Mouse (Mus musculus) MEL (cell line): ENCODE measurements around the gene Psmb7. TPM values are rescaled to one million over a fixed set of nuclear protein-coding genes. Genes with fewer than 3 reads are reported as not detected.

Source experiments
- DNase-seq: peaks from one replicate; pipeline ENCODE4 v3.0.0; 2011; ENCODE audit warnings: low read depth, low spot score
- H3K27ac ChIP-seq: 2 replicates; pipeline ENCODE4 v1.5.1; 2012; ENCODE audit warnings: low read depth, mild to moderate bottlenecking, control low read depth, low read length, moderate library complexity; ENCODE audit not compliant: control insufficient read depth
- H3K27me3 ChIP-seq, 2 experiments: fragments of 150-350 bp in 1 of 2; sonication (generic) in 1 of 2; 2 replicates each; pipeline ENCODE4 v1.6.1; 2012; ENCODE audit warnings: low read length in 2 of 2, mild to moderate bottlenecking in 2 of 2, improper control_type of control experiment in 1 of 2, moderate library complexity in 1 of 2; ENCODE audit not compliant: insufficient read depth in 2 of 2, control insufficient read depth in 1 of 2
- H3K36me3 ChIP-seq, 2 experiments: 2 replicates each; pipeline ENCODE4 v1.6.1; 2012 to 2014; ENCODE audit warnings: low read length in 2 of 2, improper control_type of control experiment in 1 of 2, inconsistent platforms in 1 of 2, mild to moderate bottlenecking in 1 of 2; ENCODE audit not compliant: insufficient read depth in 2 of 2, control insufficient read depth in 1 of 2
- H3K4me1 ChIP-seq, 2 experiments: fragments of 150-350 bp in 1 of 2; sonication (generic) in 1 of 2; 2 replicates each; pipeline ENCODE4 v1.6.1; 2012; ENCODE audit warnings: low read length in 2 of 2, improper control_type of control experiment in 1 of 2, mild to moderate bottlenecking in 1 of 2; ENCODE audit not compliant: insufficient read depth in 2 of 2, control insufficient read depth in 1 of 2
- H3K4me3 ChIP-seq, 2 experiments: fragments of 150-350 bp in 1 of 2; sonication (generic) in 1 of 2; 2 replicates each; pipeline ENCODE4 v1.5.1; 2012; ENCODE audit warnings: low read depth in 2 of 2, low read length in 2 of 2, mild to moderate bottlenecking in 2 of 2, moderate library complexity in 2 of 2, control low read depth in 1 of 2, improper control_type of control experiment in 1 of 2; ENCODE audit not compliant: control insufficient read depth in 1 of 2, insufficient read depth in 1 of 2
- H3K79me2 ChIP-seq: 2 replicates; pipeline ENCODE4 v1.6.1; 2012; ENCODE audit warnings: mild to moderate bottlenecking, low read length, moderate library complexity; ENCODE audit not compliant: control insufficient read depth, poor library complexity, insufficient read depth
- H3K9ac ChIP-seq: 2 replicates; pipeline ENCODE4 v1.6.1; 2012; ENCODE audit warnings: low read depth, mild to moderate bottlenecking, control low read depth, low read length, moderate library complexity; ENCODE audit not compliant: control insufficient read depth, poor library complexity, severe bottlenecking
- H3K9me3 ChIP-seq: fragments of 150-350 bp; sonication (generic); replicated peaks from 2 replicates; pipeline ENCODE4 v1.6.1; 2012; ENCODE audit warnings: mild to moderate bottlenecking, low read length, improper control_type of control experiment, moderate library complexity; ENCODE audit not compliant: insufficient read depth
- CHD1 ChIP-seq: IDR thresholded peaks from 2 replicates; pipeline ENCODE4 v1.6.1; 2012; ENCODE audit warnings: low read depth, mild to moderate bottlenecking, inconsistent platforms, low read length, improper control_type of control experiment
- E2F4 ChIP-seq: IDR thresholded peaks from 2 replicates; pipeline ENCODE4 v1.6.1; 2011; ENCODE audit warnings: low read depth, low read length, improper control_type of control experiment, borderline replicate concordance
- ELF1 ChIP-seq: IDR thresholded peaks from 2 replicates; pipeline ENCODE4 v1.6.1; 2014; ENCODE audit warnings: low read depth, mild to moderate bottlenecking, inconsistent platforms, low read length, improper control_type of control experiment, moderate library complexity
- EP300 ChIP-seq, 2 experiments: IDR thresholded peaks; 2 replicates each; pipeline ENCODE4 v1.6.1; 2011; ENCODE audit warnings: improper control_type of control experiment in 2 of 2, low read length in 2 of 2, low read depth in 1 of 2, mild to moderate bottlenecking in 1 of 2
- ETS1 ChIP-seq: IDR thresholded peaks from 2 replicates; pipeline ENCODE4 v1.6.1; 2012; ENCODE audit warnings: low read depth, mild to moderate bottlenecking, inconsistent platforms, low read length, improper control_type of control experiment, moderate library complexity
- GATA1 ChIP-seq: IDR thresholded peaks from 2 replicates; pipeline ENCODE4 v1.6.1; 2011; ENCODE audit warnings: low read depth, low read length, improper control_type of control experiment
- HCFC1 ChIP-seq: IDR thresholded peaks from 2 replicates; pipeline ENCODE4 v1.6.1; 2012; ENCODE audit warnings: low read depth, mild to moderate bottlenecking, inconsistent platforms, low read length, improper control_type of control experiment, moderate library complexity
- JUND ChIP-seq: IDR thresholded peaks from 2 replicates; pipeline ENCODE4 v1.6.1; 2011; ENCODE audit warnings: low read depth, mild to moderate bottlenecking, improper control_type of control experiment, low read length
- KAT2A ChIP-seq: conservative IDR thresholded peaks from 2 replicates; pipeline ENCODE4 v1.6.1; 2012; ENCODE audit warnings: low read depth, low read length, improper control_type of control experiment, inconsistent platforms
- MAFK ChIP-seq: IDR thresholded peaks from 2 replicates; pipeline ENCODE4 v1.6.1; 2011; ENCODE audit warnings: low read depth, mild to moderate bottlenecking, low read length, improper control_type of control experiment, borderline replicate concordance
- MEF2A ChIP-seq: IDR thresholded peaks from 2 replicates; pipeline ENCODE4 v1.6.1; 2014; ENCODE audit warnings: low read depth, mild to moderate bottlenecking, inconsistent platforms, low read length, improper control_type of control experiment; ENCODE audit not compliant: poor library complexity, insufficient replicate concordance, severe bottlenecking; ENCODE audit errors: extremely low read depth
- MXI1 ChIP-seq: IDR thresholded peaks from 2 replicates; pipeline ENCODE4 v1.6.1; 2011; ENCODE audit warnings: mild to moderate bottlenecking, low read depth, low read length, improper control_type of control experiment
- MYB ChIP-seq: IDR thresholded peaks from 2 replicates; pipeline ENCODE4 v1.6.1; 2011; ENCODE audit warnings: mild to moderate bottlenecking, low read depth, low read length, improper control_type of control experiment
- POLR2AphosphoS2 ChIP-seq: IDR thresholded peaks from 2 replicates; pipeline ENCODE4 v1.6.1; 2011; ENCODE audit warnings: low read length, improper control_type of control experiment
- POLR2AphosphoS5 ChIP-seq: IDR thresholded peaks from 2 replicates; pipeline ENCODE4 v1.6.1; 2012; ENCODE audit warnings: low read depth, borderline replicate concordance, mild to moderate bottlenecking, inconsistent platforms, low read length, moderate library complexity, mixed read lengths
- RAD21 ChIP-seq: IDR thresholded peaks from 2 replicates; pipeline ENCODE4 v1.6.1; 2011; ENCODE audit warnings: mild to moderate bottlenecking, low read depth, low read length, improper control_type of control experiment
- RCOR1 ChIP-seq: IDR thresholded peaks from 2 replicates; pipeline ENCODE4 v1.6.1; 2012; ENCODE audit warnings: low read depth, mild to moderate bottlenecking, inconsistent platforms, low read length, improper control_type of control experiment
- SMC3 ChIP-seq: IDR thresholded peaks from 2 replicates; pipeline ENCODE4 v1.6.1; 2011; ENCODE audit warnings: low read depth, low read length, improper control_type of control experiment
- TAL1 ChIP-seq: IDR thresholded peaks from 2 replicates; pipeline ENCODE4 v1.6.1; 2012; ENCODE audit warnings: mild to moderate bottlenecking, inconsistent platforms, low read length, moderate library complexity, mixed read lengths
- TBP ChIP-seq: IDR thresholded peaks from 2 replicates; pipeline ENCODE4 v1.8.0; 2011; ENCODE audit warnings: low read depth, low read length, improper control_type of control experiment
- TCF12 ChIP-seq: IDR thresholded peaks from 2 replicates; pipeline ENCODE4 v1.6.1; 2014; ENCODE audit warnings: low read depth, mild to moderate bottlenecking, inconsistent platforms, low read length, improper control_type of control experiment, moderate library complexity
- UBTF ChIP-seq: IDR thresholded peaks from 2 replicates; pipeline ENCODE4 v1.6.1; 2012; ENCODE audit warnings: low read depth, mild to moderate bottlenecking, inconsistent platforms, low read length, improper control_type of control experiment, moderate library complexity, borderline replicate concordance; ENCODE audit not compliant: insufficient read depth
- USF2 ChIP-seq, 2 experiments: IDR thresholded peaks; 2 replicates each; pipeline ENCODE4 v1.6.1; 2011 to 2012; ENCODE audit warnings: improper control_type of control experiment in 2 of 2, low read length in 2 of 2, borderline replicate concordance in 1 of 2, inconsistent platforms in 1 of 2, low read depth in 1 of 2, mild to moderate bottlenecking in 1 of 2; ENCODE audit not compliant: insufficient read depth in 1 of 2
- ZKSCAN1 ChIP-seq: IDR thresholded peaks from 2 replicates; pipeline ENCODE4 v1.6.1; 2012; ENCODE audit warnings: low read depth, mild to moderate bottlenecking, inconsistent platforms, low read length, improper control_type of control experiment, moderate library complexity
- ZNF384 ChIP-seq: IDR thresholded peaks from 2 replicates; pipeline ENCODE4 v1.6.1; 2012; ENCODE audit warnings: low read depth, mild to moderate bottlenecking, inconsistent platforms, low read length, improper control_type of control experiment
- polyA plus RNA-seq, 2 experiments: library from polyadenylated mRNA; stranded (reverse) in 1 of 2; unstranded in 1 of 2; fragments of >175 nt in 1 of 2; fragments of >200 nt in 1 of 2; gene quantifications; 2 replicates each; pipeline versions ENCODE4 v1.2.1 to v1.2.4; 2012; ENCODE audit warnings: low replicate concordance in 2 of 2, low read depth in 1 of 2; ENCODE audit not compliant: insufficient read length in 2 of 2, insufficient read depth in 1 of 2, missing spikeins in 1 of 2
- total RNA-seq: library from RNA; depleted of rRNA; stranded (reverse); fragments of 300-350 nt; gene quantifications from 2 replicates; pipeline ENCODE4 v1.2.3, GENCODE M21; 2012

Gene Psmb7
- total and polyA plus RNA-seq, 3 experiments: 337 to 367 TPM; not detected in 1

- Histone ChIP-seq H3K9ac (no peak overlapping the region), H3K27me3 (0 out of 4 replicates have a peak, but pooled peaks cover 0 to under 1% of the 10 kb centered on the region in 2 experiments), H3K9me3 (no peaks in the 10 kb centered on the region), H3K36me3 (no peaks in the 10 kb centered on the region), H3K27ac (no peak overlapping the region), H3K4me3 (no peak overlapping the region), H3K79me2 (no peaks in the 10 kb centered on the region), H3K4me1 (no peaks in the 10 kb centered on the region)
- DNase-seq: no peak
- TF ChIP-seq RCOR1 (no peak), RAD21 (no peak), POLR2AphosphoS5 (no peak), E2F4 (no peak), POLR2AphosphoS2 (no peak), TAL1 (no peak), EP300 (IDR thresholded peaks at IDR 0.05; ENCODE audit: low read depth in 1 of 2, low read length in 2 of 2) (no peak), HCFC1 (no peak), MEF2A (no peak), MXI1 (no peak), MYB (no peak), GATA1 (no peak), KAT2A (no peak), ZKSCAN1 (no peak)
These were observed 31.6 kb upstream of the Psmb7 start for GRCm38 (mm10) chr2:38675366-38675969.

- Histone ChIP-seq H3K36me3 (no peaks in the 10 kb centered on the region), H3K79me2 (no peaks in the 10 kb centered on the region), H3K27ac (no peak overlapping the region), H3K9me3 (no peaks in the 10 kb centered on the region), H3K4me3 (no peak overlapping the region), H3K9ac (no peak overlapping the region)
- no peak for DNase-seq
- TF ChIP-seq POLR2AphosphoS2 (no peak), TBP (no peak), USF2 (IDR thresholded peaks at IDR 0.05; ENCODE audit: borderline replicate concordance in 1 of 2, insufficient read depth in 1 of 2, low read depth in 1 of 2, low read length in 2 of 2) (no peak), JUND (no peak), MYB (no peak), MAFK (no peak), E2F4 (no peak), ETS1 (no peak), CHD1 (no peak), ZNF384 (no peak), ELF1 (no peak), KAT2A (no peak), TCF12 (no peak), TAL1 (no peak), SMC3 (no peak), UBTF (no peak)
- TF ChIP-seq, all 39 proteins: peak for 0
- Histone ChIP-seq H3K27me3 (0 out of 4 replicates have a peak, but pooled peaks cover 0 to 1% of the 10 kb centered on the region in 2 experiments), H3K4me1 (no peaks in the 10 kb centered on the region)
These were observed 28.6 kb upstream of the Psmb7 start for GRCm38 (mm10) chr2:38672496-38672895.
